Mouse (Mus musculus) ovary, postnatal 36 days (tissue): Measurements from ENCODE around the gene Zcchc9.
A peak's percentile ranks its signal among the peaks of the same experiment; 100 is the strongest.
"Not testable (repeated sequence)": the region's sequence is repeated elsewhere in the genome, so short reads cannot be mapped to it uniquely, and the experiment has no call there.

ENCODE experiments used
- DNase-seq: peaks from one replicate; pipeline ENCODE4 v3.0.0; 2022; ENCODE audit warnings: low spot score, mixed read lengths

The Zcchc9 gene

GRCm38 (mm10) chr13:91807155-91807839 is at the start of gene Zcchc9:
Zcchc9 (minus strand) TSS chr13:91807705.
- DNase-seq = peak; percentile 86

DNA sequence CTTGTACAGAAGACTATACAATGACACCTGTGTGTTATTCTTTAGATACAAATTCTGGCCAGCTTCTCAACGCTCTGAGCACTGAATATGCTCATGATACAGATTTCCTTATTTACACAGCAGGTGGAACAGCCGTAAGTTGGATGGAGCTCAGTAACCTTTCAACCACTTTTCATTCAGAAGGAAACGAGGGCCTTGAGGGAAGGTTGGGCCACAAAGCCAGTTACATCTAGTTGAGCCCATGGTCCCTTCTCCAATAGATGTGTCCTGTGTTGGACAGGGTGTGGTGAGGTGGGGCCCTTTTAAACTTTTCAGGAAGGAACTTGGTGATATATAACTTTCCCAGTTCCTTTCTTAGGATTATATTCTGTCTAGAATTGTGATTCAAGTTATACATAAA is 46.9 kb upstream of the Zcchc9 start:
- no peak for DNase-seq

GRCm38 (mm10) chr13:91827876-91828275 is 20.4 kb upstream of the Zcchc9 start:
- DNase-seq = no peak

GRCm38 (mm10) chr13:91826066-91826465 is 18.6 kb upstream of the Zcchc9 start:
- no peak for DNase-seq

DNA sequence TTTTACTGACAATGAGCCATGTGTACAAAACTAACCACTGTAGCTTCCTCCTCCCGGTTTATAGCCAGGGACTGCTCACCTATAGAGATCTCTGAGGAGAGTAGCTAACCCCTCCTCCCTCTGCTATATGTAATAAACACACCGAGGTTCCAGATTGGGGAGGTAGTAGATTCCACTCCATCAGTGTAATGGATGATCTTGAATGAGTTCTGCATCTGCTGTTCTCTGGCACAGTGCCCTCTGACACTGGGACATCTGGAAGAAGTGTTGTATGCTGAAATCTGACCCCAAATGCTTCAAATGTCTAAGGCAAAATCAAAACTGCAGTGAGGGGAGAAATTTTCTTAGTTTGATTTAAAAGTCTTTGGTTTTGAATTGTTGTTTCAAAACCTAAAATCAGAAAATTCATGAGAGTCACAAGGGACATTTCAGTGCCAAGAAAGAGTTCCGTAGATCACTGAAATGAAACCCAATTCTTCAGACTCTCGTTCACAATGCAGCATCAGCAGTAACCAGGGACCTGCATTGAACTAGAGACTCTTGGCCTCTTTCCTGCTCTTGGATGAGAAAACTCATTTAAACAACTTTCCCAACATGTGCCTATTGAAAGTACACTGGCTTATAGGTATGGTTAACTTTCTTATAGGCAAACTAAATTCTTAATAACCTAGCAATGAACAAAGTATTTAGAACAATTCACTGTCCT is 17.5 kb upstream of the Zcchc9 start:
- DNase-seq = no peak

DNA sequence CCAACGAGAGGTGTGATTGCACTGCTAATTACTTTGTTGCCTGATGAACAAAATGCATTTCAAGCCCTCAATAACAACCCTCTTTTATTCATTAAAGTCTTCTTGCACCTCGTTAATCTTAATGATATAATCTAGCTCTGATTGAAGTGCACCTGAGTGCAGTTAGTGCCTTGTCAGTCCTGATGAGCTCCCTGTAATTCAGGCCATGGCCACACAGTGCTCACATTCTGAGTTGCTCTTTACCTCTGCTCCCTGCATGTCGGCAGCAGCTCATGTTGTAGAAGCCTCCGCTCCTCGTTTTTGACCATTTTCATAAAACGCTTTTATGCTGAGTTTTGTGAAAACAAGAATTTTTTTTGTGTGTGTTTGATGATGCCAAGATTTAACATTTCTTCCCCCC is 16.2 kb upstream of the Zcchc9 start:
- DNase-seq = no peak

- DNase-seq = no peak
Measured at GRCm38 (mm10) chr13:91814670-91815069, 7.2 kb upstream of the Zcchc9 start.

DNA sequence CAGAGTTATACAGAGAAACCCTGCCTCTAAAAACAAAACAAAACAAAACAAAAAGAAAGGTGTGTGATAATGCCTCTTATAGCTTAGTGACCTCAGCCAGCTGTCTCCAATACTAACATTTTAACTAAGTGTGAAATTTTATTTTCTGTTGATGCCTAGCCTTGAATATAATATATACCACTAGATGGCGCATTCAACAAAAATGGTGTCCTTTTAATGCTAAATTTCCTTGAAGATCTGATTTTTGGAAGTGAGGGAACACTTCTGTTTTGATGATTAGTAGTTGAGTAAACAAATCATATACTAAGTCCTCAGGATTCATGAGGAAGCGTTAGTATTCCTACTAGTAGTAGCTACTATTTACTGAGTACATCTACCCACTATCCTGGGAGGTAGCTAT is 2.0 kb upstream of the Zcchc9 start:
- DNase-seq = no peak

DNA sequence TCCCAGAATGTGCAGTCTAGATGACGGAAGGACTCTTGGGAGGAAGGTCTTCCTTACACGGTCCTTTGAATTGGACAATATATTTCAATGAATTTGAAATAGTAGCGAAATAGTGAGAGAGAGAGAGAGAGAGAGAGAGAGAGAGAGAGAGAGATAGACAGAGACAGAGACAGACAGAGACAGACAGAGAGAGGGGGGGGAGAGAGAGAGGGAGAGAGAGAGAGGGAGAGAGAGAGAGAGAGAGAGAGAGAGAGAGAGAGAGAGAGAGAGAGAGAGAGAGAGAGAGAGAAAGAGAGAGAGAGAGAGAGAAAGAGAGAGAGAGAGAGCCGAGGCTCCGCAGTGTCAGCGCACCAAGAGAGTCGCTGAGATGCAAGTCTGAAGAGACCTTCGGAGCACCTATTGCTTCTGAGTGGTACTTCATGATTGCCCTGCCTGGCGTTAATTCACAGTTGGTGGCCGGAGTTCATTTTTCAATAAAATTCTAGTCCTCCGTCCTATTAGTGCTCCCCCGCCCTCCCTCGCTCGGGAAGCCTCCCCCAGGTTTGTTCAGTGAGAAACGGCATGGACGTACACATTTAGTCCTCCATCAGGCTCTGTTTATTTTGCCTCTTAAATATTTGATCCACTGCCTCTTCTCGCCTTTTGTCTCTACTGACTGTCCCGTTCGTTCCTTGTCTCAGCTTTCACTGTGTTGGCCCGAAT is 520 bp upstream of the Zcchc9 start:
- peak; percentile 9 for DNase-seq

GRCm38 (mm10) chr13:91801726-91802125 is 5.8 kb downstream of the Zcchc9 start:
- no peak for DNase-seq

DNA sequence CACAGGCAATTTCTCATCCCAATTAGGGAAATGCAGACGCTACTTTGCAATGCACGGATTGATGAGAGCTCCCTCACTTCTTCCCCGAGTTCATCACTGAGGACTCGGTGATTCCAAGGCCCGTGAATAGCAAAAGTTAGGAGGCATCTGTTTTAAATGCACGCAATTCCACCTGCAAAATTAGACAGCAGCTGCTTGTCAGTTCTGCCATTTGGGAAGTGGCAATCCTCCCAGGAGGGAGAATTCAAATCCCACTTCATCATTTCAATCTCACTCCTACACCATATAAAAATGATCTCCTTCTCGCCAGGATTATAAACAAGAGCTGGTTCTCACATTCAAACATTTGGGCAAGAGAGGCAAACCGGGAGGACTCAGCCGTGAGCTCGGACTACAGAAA is 10.1 kb downstream of the Zcchc9 start:
- no peak for DNase-seq

DNA sequence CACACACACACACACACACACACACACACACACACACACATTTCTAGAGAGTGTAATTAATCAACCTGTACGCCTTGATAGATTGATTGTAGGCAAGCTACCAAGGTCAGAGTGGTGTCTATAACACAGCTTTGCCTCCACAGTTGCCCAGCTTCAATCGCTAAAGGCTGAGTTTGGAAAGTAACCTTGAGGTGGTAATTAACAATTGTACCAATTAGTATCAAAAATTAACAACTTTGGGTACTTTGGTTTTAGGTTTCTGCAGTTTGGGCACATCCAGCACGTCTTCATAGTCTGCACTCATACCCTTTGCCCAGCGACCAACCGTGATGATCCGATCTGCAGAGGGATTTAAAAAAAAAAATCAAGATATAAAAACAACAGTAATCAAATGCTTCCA is 10.6 kb downstream of the Zcchc9 start:
- DNase-seq = no peak

GRCm38 (mm10) chr13:91796003-91796402 is 11.5 kb downstream of the Zcchc9 start:
- no peak for DNase-seq

DNA sequence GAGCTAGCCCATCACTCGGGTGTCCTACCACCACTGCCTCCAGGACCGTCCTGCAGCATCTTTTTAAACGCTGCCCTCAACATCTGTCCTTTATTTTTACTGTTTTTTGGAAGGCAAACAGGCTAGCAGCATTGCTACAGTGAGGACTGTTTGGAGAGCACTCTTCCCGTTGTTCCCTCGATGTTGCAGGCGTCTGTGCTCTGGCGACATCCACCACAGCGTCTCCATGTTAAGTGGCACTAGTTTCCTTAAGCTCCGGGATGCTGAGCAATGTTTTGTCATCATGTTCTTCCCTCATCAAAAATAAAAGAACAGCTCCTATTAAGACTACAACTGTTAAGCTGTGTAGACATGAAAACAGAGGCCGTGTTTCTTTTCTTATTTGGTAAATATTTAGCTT is 11.9 kb downstream of the Zcchc9 start:
- DNase-seq = no peak

DNA sequence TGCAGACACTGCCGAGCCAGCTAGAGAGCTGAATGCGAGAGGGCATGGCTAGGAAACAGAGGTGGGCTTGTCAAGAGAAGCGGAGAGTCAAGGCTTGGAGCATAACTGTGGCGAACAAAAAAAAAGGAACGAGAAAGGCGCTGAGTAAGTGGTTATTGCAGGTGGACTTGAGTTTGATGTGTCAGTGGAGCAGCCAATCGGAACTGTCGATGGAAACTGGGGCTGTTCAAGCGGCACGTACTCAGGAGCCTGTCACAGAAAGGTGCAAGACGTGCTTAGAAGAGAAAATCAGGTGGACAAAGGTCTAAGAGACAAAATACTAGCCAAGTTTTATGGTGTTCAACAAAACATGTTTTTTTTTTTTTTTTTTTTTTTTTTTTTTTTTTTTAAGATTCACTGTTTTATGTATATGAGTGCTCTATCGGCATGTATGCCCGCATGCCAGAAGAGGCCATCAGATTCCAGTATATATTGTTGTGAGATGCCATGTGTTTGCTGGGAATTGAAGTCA is 12.5 kb downstream of the Zcchc9 start:
- no peak for DNase-seq

DNA sequence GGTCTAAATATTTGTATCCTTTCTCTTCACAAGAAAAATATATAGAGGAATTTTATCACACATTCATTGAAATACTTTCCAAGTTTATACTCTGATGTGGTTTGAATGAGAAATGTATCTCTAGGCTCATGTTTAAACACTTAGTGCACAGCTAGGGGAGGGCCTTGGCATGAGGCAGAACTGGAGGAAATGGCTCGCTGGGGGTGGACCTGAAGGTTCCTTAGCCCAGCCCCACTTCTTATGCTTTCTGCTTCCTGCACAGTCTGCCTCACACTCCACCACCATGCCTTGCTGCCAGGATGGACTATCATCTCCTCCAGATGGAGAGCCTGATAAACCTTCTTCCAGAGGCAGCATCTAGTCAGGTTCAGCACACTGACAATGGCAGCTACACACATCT is 15.5 kb downstream of the Zcchc9 start:
- no peak for DNase-seq

GRCm38 (mm10) chr13:91779892-91780291 is 27.6 kb downstream of the Zcchc9 start:
- DNase-seq = no peak

DNA sequence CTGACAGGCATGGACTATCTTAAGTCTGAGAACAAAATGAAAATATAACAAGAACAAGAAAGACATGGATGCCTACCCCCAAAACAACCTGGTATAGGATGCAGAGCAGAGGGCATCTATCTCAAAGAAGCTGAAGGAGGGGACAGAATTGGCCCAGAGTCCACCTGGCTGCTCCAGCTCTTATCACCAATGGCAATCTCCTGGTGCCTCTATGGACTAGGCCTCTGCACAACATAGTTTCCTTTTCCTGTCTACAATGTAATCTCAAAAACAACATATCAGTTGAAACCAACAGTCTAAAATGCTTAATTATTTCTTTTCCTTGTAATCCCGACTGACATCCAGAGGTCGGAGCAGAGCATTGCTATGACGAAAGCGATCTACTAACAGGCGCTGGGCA is 29.4 kb downstream of the Zcchc9 start:
- no peak for DNase-seq

DNA sequence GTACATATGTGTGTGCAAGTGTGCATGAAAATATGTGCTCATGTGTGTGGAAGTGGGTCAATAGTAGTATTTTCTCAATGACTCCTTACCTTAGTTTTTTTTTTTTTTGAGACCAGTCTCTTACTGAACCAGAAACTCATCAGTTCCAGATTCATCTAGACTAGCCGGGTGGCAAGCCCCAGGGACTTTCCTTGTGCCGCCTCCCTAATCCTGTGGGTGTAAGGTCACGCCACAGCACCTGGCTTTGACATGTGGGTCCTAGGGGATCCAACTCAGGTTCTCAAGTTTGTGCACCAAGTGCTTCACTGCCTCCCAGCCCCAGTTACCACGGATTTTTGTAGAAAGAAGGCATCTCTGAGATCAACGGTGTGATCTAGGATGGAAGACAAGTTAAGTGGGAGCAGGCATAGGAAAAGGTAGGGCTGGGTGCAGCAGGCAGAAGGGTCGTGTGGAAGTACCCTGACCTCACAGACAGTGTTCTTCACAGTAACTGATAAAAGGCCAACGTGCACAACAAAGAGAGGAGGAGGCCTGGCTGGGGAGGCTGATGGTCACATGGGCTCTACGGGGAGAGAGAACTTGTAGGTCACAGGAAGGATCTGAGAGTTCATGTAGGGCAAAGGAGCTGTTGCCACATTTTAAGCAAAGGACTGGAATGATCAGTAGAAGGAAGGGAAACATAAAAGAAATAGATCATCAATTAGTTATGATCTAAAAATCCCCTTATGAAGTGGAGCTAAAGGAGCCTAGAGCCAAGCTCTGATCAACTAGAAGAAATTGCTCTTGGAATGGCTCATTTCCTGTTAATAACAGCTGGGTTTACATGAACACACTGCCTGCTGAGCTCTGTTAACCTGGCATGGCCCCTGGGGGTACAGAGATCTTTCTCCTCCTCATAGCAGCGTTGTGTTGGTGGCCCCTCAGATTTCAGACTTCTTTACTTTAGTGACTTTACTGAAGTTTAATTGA is 38.5 kb downstream of the Zcchc9 start:
- DNase-seq = no peak

DNA sequence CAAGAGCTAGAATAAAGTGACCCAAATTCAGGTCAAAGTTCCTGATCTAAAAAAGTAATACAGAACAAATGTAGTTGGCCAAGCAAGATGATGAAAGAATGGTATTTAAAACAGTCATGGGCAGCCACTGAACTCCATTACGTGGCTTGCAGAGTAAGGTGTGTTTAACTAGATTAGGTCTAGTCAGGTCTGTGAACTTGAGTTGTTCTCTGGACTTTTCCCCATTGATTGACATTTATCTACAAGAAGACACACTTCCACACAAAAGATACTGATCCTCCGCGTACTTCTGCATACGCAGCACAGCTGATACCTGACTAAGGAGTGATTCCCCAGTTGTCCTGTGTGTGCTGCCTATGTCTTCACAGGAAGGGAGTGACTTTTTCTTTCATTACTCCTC is 41.9 kb downstream of the Zcchc9 start:
- DNase-seq = no peak

DNA sequence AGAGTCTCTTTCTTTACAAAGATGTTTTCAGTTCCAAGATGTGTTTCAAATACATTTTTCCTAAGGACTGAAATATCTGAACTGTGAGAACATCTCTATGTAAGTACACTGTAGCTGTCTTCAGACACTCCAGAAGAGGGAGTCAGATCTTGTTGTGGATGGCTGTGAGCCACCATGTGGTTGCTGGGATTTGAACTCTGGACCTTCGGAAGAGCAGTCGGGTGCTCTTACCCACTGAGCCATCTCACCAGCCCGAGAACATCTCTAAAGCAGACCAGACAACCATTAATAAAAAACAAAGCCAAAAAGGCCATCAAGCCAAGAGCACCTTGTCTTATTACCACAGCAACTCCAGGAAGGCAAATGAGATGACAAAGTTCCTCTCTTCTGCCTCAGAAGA is 43.9 kb downstream of the Zcchc9 start:
- DNase-seq = not testable (repeated sequence)
